Mouse (Mus musculus): ENCODE measurements around the gene D7Ertd443e. TPM values are rescaled to one million over a fixed set of nuclear protein-coding genes. Genes with fewer than 3 reads are reported as not detected.

Gene D7Ertd443e
- total RNA-seq, 2 experiments from 2014 or later = 4.4 to 4.7 TPM

- TF ChIP-seq CTCF (conservative IDR thresholded peaks at IDR 0.05) = no peak
- Histone ChIP-seq H3K27ac (no peak overlapping the region), H3K4me3 (no peak overlapping the region)
- DNase-seq (ENCODE audit: low spot score in 2 of 2) = no peak
These were observed 119.7 kb downstream of the D7Ertd443e start for GRCm38 (mm10) chr7:134265783-134266182.

DNA sequence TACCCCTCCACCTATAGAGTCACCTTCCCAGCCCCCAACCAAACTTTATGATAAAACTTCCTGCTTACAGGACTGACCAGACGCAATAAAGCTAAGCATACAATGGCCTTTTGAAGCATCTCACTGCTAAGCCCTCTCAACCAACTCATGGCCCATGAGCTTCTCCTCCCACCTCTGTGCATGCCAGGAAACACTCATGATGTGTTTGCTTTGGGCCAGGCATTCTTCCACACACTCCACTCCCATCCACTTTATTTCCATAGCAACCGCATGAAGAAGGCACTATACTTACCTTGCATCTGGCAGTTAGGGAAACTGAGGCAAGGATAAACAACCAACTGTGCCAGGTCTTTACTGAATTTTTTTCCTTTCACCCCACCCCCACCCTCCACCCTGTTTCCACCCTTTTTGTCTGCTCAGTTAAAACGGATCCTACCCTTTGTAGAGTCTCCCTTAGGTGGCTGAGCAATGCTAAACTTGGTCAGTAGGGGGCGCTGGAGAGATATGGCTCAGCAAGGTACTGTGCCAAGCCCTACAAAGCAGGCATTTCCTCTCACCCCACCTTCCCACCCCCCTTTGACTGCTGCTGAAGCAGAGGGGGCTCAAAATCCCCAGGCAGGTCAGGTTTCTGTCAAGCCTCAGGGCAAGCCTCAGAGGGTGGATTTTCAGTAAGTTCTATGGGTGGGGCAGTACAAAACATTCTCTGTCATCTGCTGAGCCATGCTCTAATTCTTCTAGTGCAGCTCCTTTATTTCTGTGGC is 122.1 kb downstream of the D7Ertd443e start:
- Histone ChIP-seq H3K4me3 (no peak overlapping the region), H3K27ac (no peak overlapping the region)
- DNase-seq (ENCODE audit: low spot score in 2 of 2) = peak; percentile 26 to 81
- peak; percentile 82 for TF ChIP-seq CTCF (conservative IDR thresholded peaks at IDR 0.05)

DNA sequence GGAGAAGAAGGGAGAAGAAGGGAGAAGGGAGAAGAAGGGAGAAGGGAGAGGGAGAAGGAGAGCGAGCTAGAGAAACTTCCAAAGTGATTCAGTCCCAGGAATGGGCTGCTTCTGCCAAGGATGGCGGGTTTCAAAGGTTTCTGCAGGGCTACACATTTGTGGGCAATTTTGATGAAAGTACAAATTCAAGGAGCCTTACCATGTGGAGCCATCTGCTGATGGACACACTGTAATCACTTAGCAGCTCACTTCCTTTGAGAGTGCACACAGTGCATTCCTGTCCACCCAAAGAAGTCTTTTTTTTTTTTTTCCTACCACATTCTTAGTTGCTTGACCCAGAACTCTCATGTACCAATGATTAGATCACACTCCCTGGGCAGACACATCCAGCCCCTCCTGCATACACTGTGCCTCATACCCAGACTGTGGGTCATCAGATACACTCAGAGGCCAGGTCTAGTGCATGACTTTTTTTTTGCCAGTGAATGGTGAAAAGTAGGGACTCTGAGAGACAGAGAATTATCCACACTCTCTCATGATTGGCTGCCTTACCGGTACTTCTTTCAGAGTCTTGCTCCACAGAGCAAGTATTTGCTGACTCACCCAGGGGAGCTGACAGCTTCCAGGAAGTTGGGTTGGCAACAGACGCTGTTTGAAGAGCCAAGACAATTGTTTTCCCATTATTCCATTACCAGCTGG is 124.3 kb downstream of the D7Ertd443e start:
- no peak overlapping the region for H3K27ac ChIP-seq
- peak; percentile 29 to 31 for DNase-seq (ENCODE audit: low spot score in 2 of 2)
- no peak overlapping the region for H3K4me3 ChIP-seq
- no peak; the same call in 1 of the 2 replicates for TF ChIP-seq CTCF (conservative IDR thresholded peaks at IDR 0.05)

- no peak for TF ChIP-seq CTCF (conservative IDR thresholded peaks at IDR 0.05)
- Histone ChIP-seq H3K27ac (no peak overlapping the region), H3K4me3 (no peak overlapping the region)
- DNase-seq (ENCODE audit: low spot score in 2 of 2) = no peak
These were observed 135.1 kb downstream of the D7Ertd443e start for GRCm38 (mm10) chr7:134250273-134250870.

GRCm38 (mm10) chr7:134248041-134248440 is 137.4 kb downstream of the D7Ertd443e start:
- TF ChIP-seq CTCF (conservative IDR thresholded peaks at IDR 0.05) = no peak
- Histone ChIP-seq H3K4me3 (no peak overlapping the region), H3K27ac (no peak overlapping the region)
- DNase-seq (ENCODE audit: low spot score in 2 of 2) = no peak

- no peak for DNase-seq (ENCODE audit: low spot score in 2 of 2)
- no peak overlapping the region for H3K27ac ChIP-seq
- TF ChIP-seq CTCF (conservative IDR thresholded peaks at IDR 0.05) = no peak
- no peak overlapping the region for H3K4me3 ChIP-seq
These were observed 138.8 kb downstream of the D7Ertd443e start for GRCm38 (mm10) chr7:134246624-134247023.

DNA sequence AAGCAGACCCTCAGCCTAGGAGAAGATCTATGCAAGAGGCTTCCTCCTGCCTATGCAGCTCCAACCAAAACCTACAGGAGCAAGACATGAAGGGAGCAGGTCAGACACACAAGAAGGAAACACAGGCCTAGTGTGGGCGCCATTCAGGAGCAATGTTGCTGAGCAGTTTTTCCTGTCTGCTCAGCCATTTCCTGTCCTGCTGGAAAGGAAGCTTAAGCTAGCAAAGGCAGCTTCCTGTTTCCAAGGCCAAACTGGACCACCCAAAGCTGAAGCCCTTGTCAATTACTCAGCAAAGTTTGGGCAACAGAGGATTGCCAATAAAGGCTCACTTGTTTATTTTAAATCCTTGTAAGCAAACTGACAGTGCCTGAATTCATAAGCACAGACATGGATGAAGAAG is 142.7 kb downstream of the D7Ertd443e start:
- no peak for TF ChIP-seq CTCF (conservative IDR thresholded peaks at IDR 0.05)
- no peak overlapping the region for H3K4me3 ChIP-seq
- DNase-seq (ENCODE audit: low spot score in 2 of 2) = no peak
- no peak overlapping the region for H3K27ac ChIP-seq

- DNase-seq (ENCODE audit: low spot score in 2 of 2) = no peak
- H3K27ac ChIP-seq = no peak overlapping the region
- no peak overlapping the region for H3K4me3 ChIP-seq
- TF ChIP-seq CTCF (conservative IDR thresholded peaks at IDR 0.05) = no peak
These were observed 144.2 kb downstream of the D7Ertd443e start for GRCm38 (mm10) chr7:134241212-134241611.

DNA sequence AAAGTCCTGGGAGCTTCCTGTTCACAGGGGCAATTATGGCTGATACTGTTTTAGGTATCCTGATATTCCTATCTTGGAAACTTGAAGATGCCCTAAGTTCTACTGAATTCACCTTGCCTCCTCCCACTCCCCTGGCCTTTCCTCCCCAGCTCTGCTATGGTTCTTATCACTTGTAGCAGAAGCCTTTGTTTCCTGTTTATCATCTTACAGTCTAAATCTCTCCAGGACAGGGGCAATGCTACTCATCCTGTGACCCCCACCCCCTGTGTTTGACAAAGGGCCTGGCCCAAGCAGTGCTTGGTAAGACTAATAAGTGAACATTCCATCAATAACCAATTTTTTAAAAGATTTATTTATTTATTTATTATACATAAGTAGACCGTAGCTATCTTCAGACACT is 144.9 kb downstream of the D7Ertd443e start:
- Histone ChIP-seq H3K27ac (no peak overlapping the region), H3K4me3 (no peak overlapping the region)
- no peak for DNase-seq (ENCODE audit: low spot score in 2 of 2)
- TF ChIP-seq CTCF (conservative IDR thresholded peaks at IDR 0.05) = no peak

DNA sequence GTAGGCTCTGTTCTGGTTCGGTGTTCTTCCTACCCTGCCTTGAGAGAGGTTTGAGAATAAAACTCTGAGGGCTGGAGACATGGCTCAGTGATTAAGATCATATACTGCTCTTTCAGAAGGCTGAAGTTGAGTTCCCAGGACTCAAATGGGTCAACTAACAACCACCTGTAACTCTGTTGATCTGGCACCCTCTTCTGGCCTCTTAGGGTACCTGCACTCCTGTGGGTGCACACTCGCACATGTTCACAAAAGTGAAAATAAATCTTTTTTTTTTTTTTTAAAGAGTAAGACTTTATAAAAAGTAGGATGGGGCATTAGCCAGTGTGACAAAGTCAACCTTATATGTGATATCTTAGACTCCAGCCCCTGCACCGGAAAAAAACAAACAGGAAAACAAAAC is 146.6 kb downstream of the D7Ertd443e start:
- no peak overlapping the region for H3K4me3 ChIP-seq
- no peak; the same call in 1 of the 2 replicates for TF ChIP-seq CTCF (conservative IDR thresholded peaks at IDR 0.05)
- no peak for DNase-seq (ENCODE audit: low spot score in 2 of 2)
- H3K27ac ChIP-seq = no peak overlapping the region

- no peak overlapping the region for H3K4me3 ChIP-seq
- DNase-seq (ENCODE audit: low spot score in 2 of 2) = no peak
- no peak for TF ChIP-seq CTCF (conservative IDR thresholded peaks at IDR 0.05)
- H3K27ac ChIP-seq = no peak overlapping the region
These were observed 148.1 kb downstream of the D7Ertd443e start for GRCm38 (mm10) chr7:134237356-134237755.

- no peak for DNase-seq (ENCODE audit: low spot score in 2 of 2)
- Histone ChIP-seq H3K27ac (no peak overlapping the region), H3K4me3 (no peak overlapping the region)
- TF ChIP-seq CTCF (conservative IDR thresholded peaks at IDR 0.05) = no peak
These were observed 148.7 kb downstream of the D7Ertd443e start for GRCm38 (mm10) chr7:134236727-134237126.

- no peak for TF ChIP-seq CTCF (conservative IDR thresholded peaks at IDR 0.05)
- no peak overlapping the region for H3K27ac ChIP-seq
- DNase-seq (ENCODE audit: low spot score in 2 of 2) = no peak
- no peak overlapping the region for H3K4me3 ChIP-seq
These were observed 149.9 kb downstream of the D7Ertd443e start for GRCm38 (mm10) chr7:134235552-134235951.
